Mouse (Mus musculus) hindbrain, embryonic 15.5 days (tissue): ENCODE measurements around the gene Primpol. TPM values are rescaled to one million over a fixed set of nuclear protein-coding genes. Genes with fewer than 3 reads are reported as not detected.

Experiments used
- ATAC-seq: fragments of 200-750 bp; cut with Nextera tagmentation; 2 replicates; pipeline ENCODE4 v1.8.0; 2017; ENCODE audit warnings: low read depth, moderate number of reproducible peaks, moderate TSS enrichment; ENCODE audit not compliant: low FRiP score
- H3K27ac ChIP-seq: fragments of 300-500 bp; sonication (generic); replicated peaks from 2 replicates; pipeline ENCODE4 v1.5.1; 2015; ENCODE audit warnings: mild to moderate bottlenecking, inconsistent platforms
- H3K27me3 ChIP-seq: fragments of 300-500 bp; sonication (generic); 2 replicates; pipeline ENCODE4 v1.6.1; 2015; ENCODE audit warnings: control low read depth, inconsistent platforms
- H3K36me3 ChIP-seq: fragments of 300-500 bp; sonication (generic); 2 replicates; pipeline ENCODE4 v1.6.1; 2015; ENCODE audit warnings: control low read depth, inconsistent platforms
- H3K4me1 ChIP-seq: fragments of 300-500 bp; sonication (generic); replicated peaks from 2 replicates; pipeline ENCODE4 v1.6.1; 2015; ENCODE audit warnings: control low read depth, inconsistent platforms
- H3K4me2 ChIP-seq: fragments of 300-500 bp; sonication (generic); 2 replicates; pipeline ENCODE4 v1.6.1; 2015; ENCODE audit warnings: moderate library complexity, mild to moderate bottlenecking, inconsistent platforms
- H3K4me3 ChIP-seq: fragments of 300-500 bp; sonication (generic); 2 replicates; pipeline ENCODE4 v1.5.1; 2015; ENCODE audit warnings: mild to moderate bottlenecking, inconsistent platforms
- H3K9ac ChIP-seq: fragments of 300-500 bp; sonication (generic); 2 replicates; pipeline ENCODE4 v1.6.1; 2015; ENCODE audit warnings: inconsistent platforms
- H3K9me3 ChIP-seq: fragments of 300-500 bp; sonication (generic); 2 replicates; pipeline ENCODE4 v1.6.1; 2016; ENCODE audit warnings: control low read depth, inconsistent platforms
- WGBS: fragments of 180-500 bp; shearing (Covaris S2); methylation state at CpG from one replicate; pipeline ENCODE4 v1.1.7; 2015; 5-methylcytosine and 5-hydroxymethylcytosine counted together
- polyA plus RNA-seq: library from polyadenylated mRNA; unstranded; fragments of >200 nt; fragmentation: Nextera tagmentation; extraction: Ambion mirVana; gene quantifications from 2 replicates; pipeline ENCODE4 v1.2.1, GENCODE M21; 2015

Primpol gene
- polyA plus RNA-seq, 1 experiment from 2014 or later: 7.4 TPM

GRCm38 (mm10) chr8:46573964-46574363, 43.0 kb downstream of the Primpol start:
- no peaks in the 10 kb centered on the region for H3K9me3 ChIP-seq
- H3K27ac ChIP-seq: no peak overlapping the region
- no peaks in the 10 kb centered on the region for H3K27me3 ChIP-seq
- 89% methylated on average over 2 of the region's 2 CpGs for WGBS
- H3K4me2 ChIP-seq: no peak overlapping the region
- no peak for ATAC-seq
- no peaks in the 10 kb centered on the region for H3K4me1 ChIP-seq
- H3K4me3 ChIP-seq: no peak overlapping the region
- H3K36me3 ChIP-seq: peaks cover 24% of the 10 kb centered on the region
- no peak overlapping the region for H3K9ac ChIP-seq

- ATAC-seq: no peak
- no peaks in the 10 kb centered on the region for H3K9me3 ChIP-seq
- peaks cover 20% of the 10 kb centered on the region for H3K36me3 ChIP-seq
- 77% methylated on average over 2 of the region's 2 CpGs for WGBS
- no peak overlapping the region for H3K4me3 ChIP-seq
- no peaks in the 10 kb centered on the region for H3K4me1 ChIP-seq
- H3K27me3 ChIP-seq: no peaks in the 10 kb centered on the region
- no peak overlapping the region for H3K27ac ChIP-seq
- H3K9ac ChIP-seq: no peak overlapping the region
- no peak overlapping the region for H3K4me2 ChIP-seq
Observed at GRCm38 (mm10) chr8:46573446-46573845, 43.6 kb downstream of the Primpol start.

GRCm38 (mm10) chr8:46570673-46571072, 46.3 kb downstream of the Primpol start:
- Histone ChIP-seq H3K36me3 (no peaks in the 10 kb centered on the region; the same call in 1 of the 2 replicates), H3K4me1 (no peaks in the 10 kb centered on the region), H3K9ac (no peak overlapping the region), H3K27me3 (no peaks in the 10 kb centered on the region), H3K4me2 (no peak overlapping the region), H3K4me3 (no peak overlapping the region), H3K9me3 (no peaks in the 10 kb centered on the region), H3K27ac (no peak overlapping the region)
- WGBS: 96% methylated on average over 9 of the region's 14 CpGs
- ATAC-seq: no peak

GRCm38 (mm10) chr8:46569659-46570441, 47.2 kb downstream of the Primpol start:
- no peaks in the 10 kb centered on the region; the same call in 1 of the 2 replicates for H3K36me3 ChIP-seq
- H3K9ac ChIP-seq: no peak overlapping the region
- H3K4me3 ChIP-seq: no peak overlapping the region
- H3K4me2 ChIP-seq: no peak overlapping the region
- H3K27ac ChIP-seq: no peak overlapping the region
- no peak for ATAC-seq
- no peaks in the 10 kb centered on the region for H3K4me1 ChIP-seq
- H3K27me3 ChIP-seq: no peaks in the 10 kb centered on the region
- WGBS: 92% methylated on average over 19 of the region's 19 CpGs
- no peaks in the 10 kb centered on the region for H3K9me3 ChIP-seq

GRCm38 (mm10) chr8:46568942-46569341, 48.1 kb downstream of the Primpol start:
- no peaks in the 10 kb centered on the region; the same call in 1 of the 2 replicates for H3K36me3 ChIP-seq
- no peak overlapping the region for H3K4me3 ChIP-seq
- no peaks in the 10 kb centered on the region for H3K9me3 ChIP-seq
- H3K27me3 ChIP-seq: no peaks in the 10 kb centered on the region
- 81% methylated on average over 2 of the region's 2 CpGs for WGBS
- H3K4me1 ChIP-seq: no peaks in the 10 kb centered on the region
- no peak overlapping the region for H3K27ac ChIP-seq
- no peak for ATAC-seq
- no peak overlapping the region for H3K4me2 ChIP-seq
- no peak overlapping the region for H3K9ac ChIP-seq

- ATAC-seq: no peak
- 89% methylated on average over 8 of the region's 8 CpGs for WGBS
- no peaks in the 10 kb centered on the region for H3K27me3 ChIP-seq
Observed at GRCm38 (mm10) chr8:46567946-46568345, 49.1 kb downstream of the Primpol start.

GRCm38 (mm10) chr8:46566914-46567529, 50.0 kb downstream of the Primpol start:
- Histone ChIP-seq H3K4me3 (no peak overlapping the region), H3K9ac (no peak overlapping the region), H3K4me2 (no peak overlapping the region), H3K36me3 (no peaks in the 10 kb centered on the region), H3K4me1 (no peaks in the 10 kb centered on the region), H3K27ac (no peak overlapping the region), H3K9me3 (no peaks in the 10 kb centered on the region), H3K27me3 (no peaks in the 10 kb centered on the region)
- WGBS: 76% methylated on average over 7 of the region's 7 CpGs
- no peak for ATAC-seq

More at GRCm38 (mm10) chr8:46567946-46568345, 49.1 kb downstream of the Primpol start:
- no peaks in the 10 kb centered on the region for H3K4me1 ChIP-seq
- no peaks in the 10 kb centered on the region for H3K36me3 ChIP-seq
- H3K4me2 ChIP-seq: no peak overlapping the region
- no peak overlapping the region for H3K27ac ChIP-seq
- H3K9ac ChIP-seq: no peak overlapping the region
- no peak overlapping the region for H3K4me3 ChIP-seq
- no peaks in the 10 kb centered on the region for H3K9me3 ChIP-seq

- Histone ChIP-seq H3K4me2 (no peak overlapping the region), H3K9me3 (no peaks in the 10 kb centered on the region), H3K27me3 (no peaks in the 10 kb centered on the region), H3K9ac (no peak overlapping the region), H3K4me3 (no peak overlapping the region), H3K36me3 (no peaks in the 10 kb centered on the region), H3K27ac (no peak overlapping the region), H3K4me1 (no peaks in the 10 kb centered on the region)
- WGBS: 89% methylated on average over 16 of the region's 16 CpGs
- no peak for ATAC-seq
Observed at GRCm38 (mm10) chr8:46562333-46562732, 54.7 kb downstream of the Primpol start.

- Histone ChIP-seq H3K27me3 (no peaks in the 10 kb centered on the region), H3K9me3 (no peaks in the 10 kb centered on the region), H3K27ac (no peak overlapping the region), H3K4me1 (no peaks in the 10 kb centered on the region), H3K4me2 (no peak overlapping the region), H3K4me3 (no peak overlapping the region), H3K36me3 (no peaks in the 10 kb centered on the region), H3K9ac (no peak overlapping the region)
- WGBS: 85% methylated on average over 6 of the region's 6 CpGs
- no peak for ATAC-seq
Observed at GRCm38 (mm10) chr8:46559428-46559827, 57.6 kb downstream of the Primpol start.

- 3% methylated on average over 10 of the region's 10 CpGs for WGBS
- Histone ChIP-seq H3K4me3 (peak overlapping the region; percentile 65), H3K9me3 (no peaks in the 10 kb centered on the region), H3K27ac (no peak overlapping the region), H3K36me3 (no peaks in the 10 kb centered on the region), H3K4me1 (peaks cover 14% of the 10 kb centered on the region), H3K27me3 (no peaks in the 10 kb centered on the region), H3K4me2 (peak overlapping the region; percentile 78), H3K9ac (peak overlapping the region; percentile 34)
- ATAC-seq: no peak
Observed at GRCm38 (mm10) chr8:46552441-46552765, 64.6 kb downstream of the Primpol start.

- Histone ChIP-seq H3K9ac (peak within 1 kb of the TSS; percentile 57), H3K4me1 (peaks cover 14% of the 10 kb centered on the region), H3K9me3 (no peaks in the 10 kb centered on the region), H3K27me3 (no peaks in the 10 kb centered on the region), H3K36me3 (no peaks in the 10 kb centered on the region), H3K4me2 (peak within 1 kb of the TSS; percentile 78), H3K27ac (peak within 1 kb of the TSS; percentile 85), H3K4me3 (peak within 1 kb of the TSS; percentile 65)
- ATAC-seq: peak; percentile 99
- WGBS: under 1% methylated on average over 50 of the region's 50 CpGs
Observed at GRCm38 (mm10) chr8:46551615-46552440, 65.2 kb downstream of the Primpol start, which contains the start of gene Cenpu. Cenpu (plus strand) TSS chr8:46552028.

GRCm38 (mm10) chr8:46551029-46551428, 66.0 kb downstream of the Primpol start:
- Histone ChIP-seq H3K4me3 (peak overlapping the region; percentile 65), H3K27ac (0 out of 2 replicates have a peak overlapping the region, but pooled peaks have one; percentile 59), H3K4me1 (peaks cover 14% of the 10 kb centered on the region), H3K4me2 (peak overlapping the region; percentile 78), H3K36me3 (no peaks in the 10 kb centered on the region), H3K9ac (no peak overlapping the region), H3K9me3 (no peaks in the 10 kb centered on the region), H3K27me3 (no peaks in the 10 kb centered on the region)
- ATAC-seq: no peak
- 60% methylated on average over 4 of the region's 4 CpGs for WGBS
